Mouse (Mus musculus): ENCODE data around the gene Immt.

The Immt gene

GRCm38 (mm10) chr6:71830690-71831580 lies at the start of gene Immt:
TSS of gene Immt (plus strand) at chr6:71831331.
- DNase-seq (ENCODE audit: low read depth) = peak; percentile 97

- peak; percentile 33 for DNase-seq (ENCODE audit: low read depth)
Observed at GRCm38 (mm10) chr6:71783165-71783564, 48.0 kb upstream of the Immt start.

DNA sequence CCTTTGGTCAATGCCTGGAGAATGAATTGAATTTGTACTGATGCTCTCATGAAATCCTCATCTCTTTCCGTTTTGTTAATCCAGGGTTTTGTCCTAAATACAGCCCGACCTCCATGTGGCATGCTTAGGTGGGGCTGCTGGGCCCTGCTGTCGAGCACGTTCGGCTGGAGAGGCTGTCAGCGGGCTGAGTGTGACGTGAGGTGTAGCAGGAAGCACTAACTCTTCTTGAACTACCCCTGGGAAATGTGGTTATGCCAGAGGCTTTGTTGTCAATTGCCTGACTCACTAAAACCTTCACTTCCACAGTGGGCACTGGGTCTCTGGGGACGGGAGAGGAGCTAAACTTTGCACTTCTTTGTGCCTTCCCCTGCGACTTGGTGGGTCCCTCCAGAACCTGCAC lies 42.8 kb upstream of the Immt start:
- DNase-seq (ENCODE audit: low read depth) = no peak

DNA sequence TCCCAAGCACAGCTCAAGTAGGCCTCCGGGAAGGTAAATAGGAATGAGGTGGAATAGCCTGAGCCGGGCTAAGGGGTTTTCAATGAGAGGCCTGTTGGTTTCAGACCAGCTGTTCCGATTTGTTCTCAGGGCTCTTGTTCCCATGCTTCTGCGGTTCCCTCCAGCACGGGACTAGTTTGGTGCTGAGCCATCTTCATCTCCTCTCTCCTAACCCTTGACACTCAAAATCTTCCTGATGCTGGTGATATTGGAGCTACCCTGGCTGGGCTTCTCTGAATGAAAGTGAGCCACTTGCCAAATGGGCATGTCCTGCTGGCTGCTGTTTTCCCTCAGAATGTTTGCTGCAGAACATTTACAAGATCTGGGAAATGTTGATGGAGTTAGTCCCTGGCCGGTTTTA lies 39.4 kb upstream of the Immt start:
- no peak for DNase-seq (ENCODE audit: low read depth)

DNA sequence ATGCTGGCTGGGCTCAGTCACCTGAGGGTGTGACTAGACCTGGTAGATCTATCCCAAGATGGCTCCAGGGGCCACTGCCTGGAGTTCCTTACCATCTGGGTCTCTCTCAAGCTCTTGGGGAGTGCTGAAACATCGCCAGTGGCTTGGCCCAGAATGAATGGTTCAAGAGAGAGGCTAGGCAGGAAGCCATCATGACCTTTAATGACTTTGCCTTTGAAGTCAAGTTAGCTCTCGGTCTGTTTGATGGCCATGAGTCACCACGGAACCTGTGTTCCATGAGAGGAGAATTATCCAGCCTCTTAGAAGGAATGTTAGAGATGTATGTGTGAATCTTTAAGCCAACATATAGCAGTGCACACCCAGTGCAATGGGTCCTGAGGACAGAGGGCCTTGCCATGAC lies 31.7 kb upstream of the Immt start:
- DNase-seq (ENCODE audit: low read depth) = no peak

DNA sequence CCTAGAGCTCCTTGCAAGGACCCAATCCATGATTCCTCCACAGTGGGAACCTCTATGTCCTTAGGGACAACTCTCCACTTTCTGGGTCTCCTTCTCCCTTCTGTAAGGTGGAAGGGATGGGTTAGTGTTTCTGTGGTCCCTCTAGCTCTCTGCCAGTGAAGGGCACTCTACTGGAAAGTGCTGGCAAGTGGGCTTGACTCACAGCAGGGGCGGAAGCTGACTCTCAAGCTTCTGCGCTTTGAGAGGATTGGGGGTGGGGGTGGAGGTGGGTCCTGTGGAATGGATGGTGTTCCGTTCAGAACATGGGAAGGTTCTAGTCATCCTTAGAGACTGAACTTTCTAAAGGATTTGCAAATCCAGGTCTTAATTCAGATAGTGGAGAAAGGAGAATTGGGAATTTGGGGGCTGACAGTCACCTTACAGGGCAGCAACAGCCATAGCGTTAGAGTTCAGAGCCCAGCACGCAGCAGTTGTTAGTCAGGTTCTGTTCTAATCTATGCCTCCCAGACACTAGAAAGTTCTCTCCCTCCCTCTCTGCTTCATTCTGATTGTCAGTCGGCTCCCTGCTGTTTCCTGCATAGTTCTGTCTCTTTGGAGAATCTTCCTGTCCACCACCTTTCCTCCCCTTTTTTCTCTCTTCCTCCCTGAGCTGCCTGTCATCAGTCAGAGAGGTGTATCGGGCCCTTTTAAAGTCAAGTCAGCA lies 30.0 kb upstream of the Immt start:
- no peak for DNase-seq (ENCODE audit: low read depth)

- DNase-seq (ENCODE audit: low read depth) = no peak
Observed at GRCm38 (mm10) chr6:71801714-71802094, 29.4 kb upstream of the Immt start.

GRCm38 (mm10) chr6:71803609-71804008 lies 27.5 kb upstream of the Immt start:
- no peak for DNase-seq (ENCODE audit: low read depth)

DNA sequence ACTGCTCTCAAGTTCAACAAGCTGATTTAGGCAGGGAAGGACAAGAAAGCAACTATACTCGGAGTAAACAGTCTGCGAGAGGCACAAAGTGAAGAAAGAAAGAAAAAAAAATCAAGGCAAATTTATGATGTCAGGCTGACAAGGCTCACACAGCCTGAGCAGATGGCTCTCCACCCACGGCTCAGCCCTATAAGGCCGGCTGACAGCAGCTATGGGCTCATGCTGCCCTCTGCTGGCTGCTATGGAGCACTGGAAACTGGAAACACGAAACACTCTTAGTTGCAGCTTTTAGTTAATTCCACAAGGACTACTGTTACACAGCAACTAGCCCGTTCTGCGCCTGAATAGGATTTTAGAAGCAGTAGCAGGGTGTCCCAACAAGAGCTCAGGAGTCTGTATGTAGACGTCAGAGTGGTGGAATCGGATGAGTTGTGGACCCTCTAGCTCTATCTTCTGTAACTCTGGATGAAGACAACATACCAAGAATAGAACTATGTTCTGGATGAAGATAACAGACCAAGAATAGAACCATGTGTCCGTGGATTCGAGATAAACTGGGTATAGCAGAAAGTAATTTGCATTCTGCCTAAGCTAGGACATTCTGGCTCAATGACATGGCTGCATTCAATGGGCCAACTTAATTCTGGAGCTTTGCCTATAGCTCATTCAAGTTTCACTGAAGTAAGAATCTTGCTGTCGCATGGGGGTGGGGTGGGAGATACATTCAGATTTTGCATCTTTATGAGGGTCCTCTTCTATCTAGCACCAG lies 26.9 kb upstream of the Immt start:
- DNase-seq (ENCODE audit: low read depth) = peak; percentile 83

GRCm38 (mm10) chr6:71806713-71807112 lies 24.4 kb upstream of the Immt start:
- DNase-seq (ENCODE audit: low read depth) = no peak

- no peak for DNase-seq (ENCODE audit: low read depth)
Observed at GRCm38 (mm10) chr6:71809890-71810289, 21.2 kb upstream of the Immt start.

- no peak for DNase-seq (ENCODE audit: low read depth)
Observed at GRCm38 (mm10) chr6:71812820-71813219, 18.3 kb upstream of the Immt start.

GRCm38 (mm10) chr6:71819764-71820292 lies 11.3 kb upstream of the Immt start:
- no peak for DNase-seq (ENCODE audit: low read depth)

GRCm38 (mm10) chr6:71823085-71823484 lies 8.0 kb upstream of the Immt start:
- DNase-seq (ENCODE audit: low read depth) = no peak

- peak; percentile 95 for DNase-seq (ENCODE audit: low read depth)
Observed at GRCm38 (mm10) chr6:71823488-71823887, 7.6 kb upstream of the Immt start.

GRCm38 (mm10) chr6:71823961-71824360 lies 7.2 kb upstream of the Immt start:
- DNase-seq (ENCODE audit: low read depth) = no peak

DNA sequence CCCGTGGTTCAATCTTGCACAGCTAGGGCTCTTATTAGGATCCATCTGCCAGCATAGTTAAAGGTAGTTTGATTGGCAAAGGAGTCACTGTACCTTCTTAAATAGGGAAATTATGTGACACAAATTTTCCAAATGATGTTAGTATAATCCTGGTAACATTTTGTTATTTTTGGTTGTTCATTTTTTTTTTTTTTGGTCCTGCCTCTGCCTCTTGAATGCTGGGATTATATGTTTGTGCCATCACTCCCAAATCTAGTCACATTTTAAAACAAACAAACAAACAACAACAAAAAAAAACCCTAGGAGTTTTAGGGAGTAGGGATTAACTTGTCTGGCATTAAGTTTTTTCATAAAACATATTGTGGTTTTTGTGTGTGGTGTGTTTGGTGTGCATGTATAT lies 4.3 kb upstream of the Immt start, which contains the start of gene Mrpl35:
Gene Mrpl35 (minus strand): TSS at position 101 of the 400 bp plus-strand sequence.
- DNase-seq (ENCODE audit: low read depth) = no peak

DNA sequence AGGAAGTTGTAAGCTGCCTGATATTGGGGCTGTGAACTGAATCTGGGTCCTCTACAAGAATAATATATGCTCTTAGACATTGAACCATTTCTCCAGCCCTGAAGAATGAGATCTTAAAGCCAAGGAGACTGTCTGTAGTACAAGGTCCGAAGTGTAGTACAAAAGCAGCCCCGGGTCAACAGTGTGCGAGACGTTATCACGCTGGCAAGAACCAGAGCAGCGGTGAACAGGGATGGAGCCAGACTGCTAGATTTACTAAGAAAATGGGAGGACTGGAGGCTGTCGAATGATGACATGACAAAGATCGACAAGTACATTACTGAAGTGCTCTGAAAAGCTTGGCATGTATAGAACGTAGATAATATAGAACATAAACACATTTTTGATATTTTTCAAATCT lies 1.4 kb upstream of the Immt start:
- no peak for DNase-seq (ENCODE audit: low read depth)

GRCm38 (mm10) chr6:71831581-71831960 lies 440 bp downstream of the Immt start:
- DNase-seq (ENCODE audit: low read depth) = peak; percentile 98

DNA sequence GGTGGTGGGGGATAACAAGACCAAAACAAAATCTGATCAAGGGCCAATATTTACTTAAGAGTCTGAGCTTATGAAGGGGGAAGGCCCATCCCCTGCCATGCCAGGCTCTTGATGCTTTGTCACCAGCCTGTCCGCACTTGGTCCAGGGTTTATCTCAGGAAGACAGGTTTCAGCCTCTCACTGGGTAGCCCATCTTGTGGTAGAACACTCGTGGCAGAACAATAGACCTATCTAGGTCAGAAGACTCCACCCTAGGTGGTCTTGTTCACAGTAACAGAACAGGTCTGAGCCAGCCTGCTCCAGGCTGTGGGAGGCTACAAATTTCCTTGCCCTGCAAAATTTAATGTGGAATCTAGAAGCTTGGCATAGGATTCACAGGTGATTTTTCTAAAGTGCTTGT lies 5.7 kb downstream of the Immt start:
- no peak for DNase-seq (ENCODE audit: low read depth)

DNA sequence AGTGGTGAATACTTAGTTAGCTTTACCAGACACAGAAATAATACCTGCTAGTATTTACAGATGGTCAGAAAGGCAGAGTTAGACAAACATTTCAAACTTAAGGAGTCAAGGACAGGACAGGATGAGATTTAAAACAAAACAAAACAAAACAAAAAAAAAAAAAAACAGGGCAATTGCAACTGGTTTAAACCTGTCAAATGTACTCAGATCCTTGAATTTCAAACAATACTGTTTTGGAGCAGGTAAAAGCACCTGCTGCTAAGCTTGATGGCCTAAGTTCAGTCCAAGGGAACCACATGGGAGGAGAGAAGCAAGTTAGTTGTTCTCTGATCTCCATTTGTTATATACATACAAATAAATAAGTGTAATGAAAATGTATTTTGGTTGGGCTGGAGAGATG lies 8.7 kb downstream of the Immt start:
- no peak for DNase-seq (ENCODE audit: low read depth)

DNA sequence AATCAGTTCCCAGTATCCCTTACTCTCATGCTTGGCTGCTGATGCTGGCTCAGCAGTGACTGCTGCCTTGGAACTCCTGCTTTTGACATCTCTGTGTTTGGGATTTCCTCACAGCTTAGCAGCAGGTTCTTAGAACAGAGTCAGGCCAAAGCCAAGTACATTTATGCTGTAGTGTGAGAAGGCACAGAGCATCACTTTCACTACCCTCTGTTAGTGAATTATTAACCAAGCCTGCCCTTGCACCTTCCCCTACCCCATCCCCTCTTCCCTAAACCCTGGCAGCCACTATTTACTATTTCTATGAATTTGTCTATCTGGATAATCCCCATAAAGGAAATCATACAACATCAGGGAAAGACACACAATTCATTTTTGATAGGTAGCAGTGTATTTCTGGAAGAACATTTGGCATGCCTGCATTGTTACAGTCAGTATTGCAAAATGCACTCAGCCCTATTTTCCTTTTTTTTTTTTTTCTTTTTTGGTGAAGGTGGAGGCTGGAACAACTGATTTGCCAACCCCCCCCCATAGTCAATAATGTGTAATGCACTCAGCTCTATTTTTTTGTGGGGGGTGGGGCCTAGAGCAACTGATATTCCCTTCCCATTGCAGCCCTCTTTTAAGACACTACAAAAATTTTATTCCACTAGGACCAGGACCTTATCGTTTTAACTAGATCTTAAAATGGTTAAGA lies 9.6 kb downstream of the Immt start:
- no peak for DNase-seq (ENCODE audit: low read depth)
